Mouse (Mus musculus) c-Kit-positive CD71-positive TER-119-negative erythroid progenitor cells, embryonic 14.5 days (primary cell): ENCODE data around the gene Grid1.

Source experiments
- DNase-seq: peaks from one replicate; pipeline ENCODE4 v3.0.0-alpha.2; 2013; ENCODE audit warnings: low read depth

The Grid1 gene

GRCm38 (mm10) chr14:34917111-34917510 is 97.2 kb downstream of the Grid1 start:
- DNase-seq = no peak

GRCm38 (mm10) chr14:34919221-34919620 is 99.3 kb downstream of the Grid1 start:
- DNase-seq = no peak

- no peak for DNase-seq
Measured at GRCm38 (mm10) chr14:34921265-34921664, 101.4 kb downstream of the Grid1 start.

GRCm38 (mm10) chr14:34925021-34925420 is 105.1 kb downstream of the Grid1 start:
- DNase-seq = no peak

GRCm38 (mm10) chr14:34930040-34930719 is 110.3 kb downstream of the Grid1 start:
- DNase-seq = no peak

- no peak for DNase-seq
Measured at GRCm38 (mm10) chr14:34933197-34933596, 113.3 kb downstream of the Grid1 start.

- no peak for DNase-seq
Measured at GRCm38 (mm10) chr14:34936192-34936770, 116.4 kb downstream of the Grid1 start.

GRCm38 (mm10) chr14:34944390-34944979 is 124.6 kb downstream of the Grid1 start:
- no peak for DNase-seq

- no peak for DNase-seq
Measured at GRCm38 (mm10) chr14:34945471-34946313, 125.8 kb downstream of the Grid1 start.

- DNase-seq = no peak
Measured at GRCm38 (mm10) chr14:34946314-34946583, 126.3 kb downstream of the Grid1 start.

- no peak for DNase-seq
Measured at GRCm38 (mm10) chr14:34948249-34948648, 128.3 kb downstream of the Grid1 start.

- no peak for DNase-seq
Measured at GRCm38 (mm10) chr14:34952311-34952710, 132.4 kb downstream of the Grid1 start.

GRCm38 (mm10) chr14:34953566-34953965 is 133.7 kb downstream of the Grid1 start:
- DNase-seq = no peak

- no peak for DNase-seq
Measured at GRCm38 (mm10) chr14:34955689-34956088, 135.8 kb downstream of the Grid1 start.

GRCm38 (mm10) chr14:34960227-34960626 is 140.3 kb downstream of the Grid1 start:
- DNase-seq = no peak

- DNase-seq = no peak
Measured at GRCm38 (mm10) chr14:34963616-34964168, 143.8 kb downstream of the Grid1 start.

GRCm38 (mm10) chr14:34969102-34969819 is 149.4 kb downstream of the Grid1 start:
- no peak for DNase-seq

GRCm38 (mm10) chr14:34972930-34973329 is 153.0 kb downstream of the Grid1 start:
- no peak for DNase-seq

GRCm38 (mm10) chr14:34980756-34981155 is 160.8 kb downstream of the Grid1 start:
- DNase-seq = no peak

GRCm38 (mm10) chr14:34989131-34989530 is 169.2 kb downstream of the Grid1 start:
- DNase-seq = no peak

GRCm38 (mm10) chr14:35006736-35007135 is 186.8 kb downstream of the Grid1 start:
- DNase-seq = no peak

GRCm38 (mm10) chr14:35008674-35009073 is 188.8 kb downstream of the Grid1 start:
- DNase-seq = no peak
